Mouse (Mus musculus) heart, adult 8-10 months (tissue): Measurements from ENCODE around the gene Art4. TPM values are rescaled to one million over a fixed set of nuclear protein-coding genes. Genes with fewer than 3 reads are reported as not detected.
A peak's percentile ranks its signal among the peaks of the same experiment; 100 is the strongest.

Source experiments
- DNase-seq: peaks from one replicate; pipeline ENCODE4 v3.0.0; 2022; ENCODE audit warnings: low spot score
- total RNA-seq, 4 experiments: library from RNA; stranded (reverse); gene quantifications; 2 replicates each; pipeline ENCODE4 v1.2.4; 2022

Art4 gene
- total RNA-seq, 4 experiments from 2014 or later, result 17.9 to 24.4 (median 22.7) TPM

DNA sequence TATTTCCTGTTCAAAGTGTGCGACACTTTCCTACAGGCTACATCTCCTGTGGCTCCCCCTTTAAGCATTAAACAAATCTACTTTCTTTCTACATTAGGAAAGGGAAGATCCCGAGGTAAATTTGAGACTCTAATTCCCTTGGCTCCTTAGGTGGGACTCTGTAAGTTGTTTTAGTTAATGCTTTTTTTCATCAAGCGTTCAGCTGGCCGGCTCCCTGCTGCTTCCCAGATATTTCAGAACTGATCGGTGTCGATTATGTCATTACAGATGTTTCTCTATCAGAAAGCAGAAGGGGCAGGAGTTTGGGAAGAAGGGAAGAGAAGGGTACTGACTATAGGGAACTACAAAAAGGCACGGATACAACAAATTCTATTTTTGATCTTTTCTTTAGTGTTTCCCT lies 30.4 kb downstream of the Art4 start:
- no peak for DNase-seq

DNA sequence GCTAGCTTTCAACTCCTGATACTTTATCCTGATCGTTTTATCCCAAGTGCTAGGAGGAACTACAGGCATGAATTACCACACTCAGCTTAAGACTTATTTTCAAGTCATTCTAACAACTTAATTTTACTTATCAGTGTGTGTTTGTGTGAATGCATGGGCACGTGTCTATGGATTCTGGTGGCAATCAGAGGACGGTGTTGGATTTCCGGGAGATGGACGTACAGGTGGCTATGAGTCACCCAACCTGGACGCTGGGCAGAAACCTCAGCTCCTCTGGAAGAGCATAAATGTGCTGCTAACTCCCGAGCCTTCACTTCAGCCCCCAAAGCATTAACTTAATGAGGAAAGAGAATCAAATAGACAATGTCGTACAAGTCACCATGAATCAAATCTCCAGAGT lies 32.5 kb downstream of the Art4 start:
- no peak for DNase-seq

DNA sequence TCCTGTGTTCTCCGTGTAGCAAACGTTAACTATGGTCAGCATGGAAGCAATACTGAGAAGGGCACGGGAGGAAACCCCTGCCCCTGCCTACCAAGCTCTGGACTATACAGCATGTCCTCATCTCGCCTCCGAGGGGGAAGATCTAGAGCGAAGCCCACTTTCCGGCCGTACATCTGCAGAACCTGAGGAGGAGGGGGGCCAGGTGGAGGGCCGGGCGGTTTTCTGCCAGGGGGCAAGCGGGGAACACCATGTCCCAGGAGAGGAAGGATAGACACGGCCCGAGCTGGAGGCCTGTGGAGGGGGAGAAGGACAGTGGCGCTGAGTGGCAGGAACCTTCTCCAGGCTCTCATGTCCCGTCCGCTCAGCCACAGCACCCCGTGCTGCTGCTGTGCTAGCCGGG lies 36.4 kb downstream of the Art4 start:
- DNase-seq, result no peak

DNA sequence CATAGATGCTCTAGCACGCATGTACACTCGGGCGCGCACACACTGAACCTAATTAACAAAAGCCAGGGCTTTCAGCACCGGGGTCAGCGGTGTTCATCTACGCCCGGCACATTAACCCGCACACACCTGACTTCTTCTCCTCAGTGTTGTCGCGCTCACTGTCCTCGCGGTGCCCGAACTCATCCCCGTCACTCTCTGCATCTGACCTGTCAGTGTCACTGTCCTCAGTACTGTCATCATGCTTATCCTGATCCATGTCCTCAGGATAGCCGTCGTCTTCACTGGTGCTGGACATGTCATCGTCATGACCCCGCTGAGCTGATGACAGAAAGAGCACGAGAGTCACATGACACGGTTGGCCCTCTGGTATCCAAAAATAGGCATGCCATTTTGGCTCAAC lies 37.2 kb downstream of the Art4 start:
- DNase-seq, result no peak

DNA sequence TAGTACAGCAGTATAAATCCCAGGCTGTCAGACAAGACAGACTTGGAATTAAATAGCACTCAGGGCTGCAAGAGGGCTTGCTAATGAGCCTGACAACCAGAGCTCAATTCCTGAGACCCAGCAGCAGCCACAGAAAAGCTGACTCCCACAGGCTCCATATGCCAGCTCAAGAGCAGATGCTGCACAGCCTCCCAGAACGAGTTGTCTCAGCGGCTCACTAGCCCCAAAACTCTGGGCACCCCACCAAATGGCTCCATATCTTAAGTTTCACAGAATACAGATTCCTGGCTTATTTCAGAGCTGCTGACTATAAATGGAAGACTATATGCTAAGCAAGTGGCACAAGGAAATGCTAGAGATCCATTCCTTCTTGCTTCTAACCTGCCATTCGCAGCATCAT lies 40.0 kb downstream of the Art4 start:
- no peak for DNase-seq

DNA sequence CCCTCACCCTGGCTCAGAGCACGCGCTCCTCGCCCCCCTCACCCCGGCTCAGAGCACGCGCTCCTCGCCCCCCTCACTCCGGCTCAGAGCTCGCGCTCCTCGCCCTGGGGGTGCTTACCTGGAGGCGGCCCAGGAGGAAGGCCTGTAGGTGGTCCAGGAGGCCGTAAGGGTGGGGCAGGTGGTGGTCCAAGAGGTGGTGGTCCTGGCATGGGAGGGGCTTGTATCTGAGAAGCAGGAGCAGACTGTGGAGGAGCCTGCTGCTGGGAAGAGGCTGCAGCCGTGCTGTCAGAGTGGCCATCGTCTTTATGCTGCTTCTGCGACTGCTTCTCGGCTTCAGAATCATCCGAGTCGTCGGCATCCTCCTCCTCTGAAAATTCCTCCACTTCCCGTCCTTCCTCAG lies 40.7 kb downstream of the Art4 start:
- no peak for DNase-seq

DNA sequence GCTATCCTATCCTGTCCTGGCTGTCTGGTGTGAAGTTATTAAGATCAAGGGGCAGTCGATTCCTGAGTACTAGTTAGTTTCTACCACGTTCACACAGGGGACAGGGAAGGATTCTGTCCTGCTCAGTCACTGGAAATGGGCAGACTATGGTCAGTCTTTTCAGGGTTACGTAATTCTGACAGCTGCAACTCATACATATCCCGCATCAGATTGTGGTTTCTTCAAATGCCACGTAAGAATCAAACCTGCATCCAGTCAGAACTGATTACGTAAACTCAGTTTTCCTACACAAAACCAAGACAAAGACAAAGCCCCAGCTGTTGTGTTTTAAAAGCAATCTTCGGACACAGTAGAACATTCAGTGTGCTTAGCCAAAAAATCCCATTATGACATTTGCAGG lies 42.2 kb downstream of the Art4 start:
- DNase-seq, result no peak

DNA sequence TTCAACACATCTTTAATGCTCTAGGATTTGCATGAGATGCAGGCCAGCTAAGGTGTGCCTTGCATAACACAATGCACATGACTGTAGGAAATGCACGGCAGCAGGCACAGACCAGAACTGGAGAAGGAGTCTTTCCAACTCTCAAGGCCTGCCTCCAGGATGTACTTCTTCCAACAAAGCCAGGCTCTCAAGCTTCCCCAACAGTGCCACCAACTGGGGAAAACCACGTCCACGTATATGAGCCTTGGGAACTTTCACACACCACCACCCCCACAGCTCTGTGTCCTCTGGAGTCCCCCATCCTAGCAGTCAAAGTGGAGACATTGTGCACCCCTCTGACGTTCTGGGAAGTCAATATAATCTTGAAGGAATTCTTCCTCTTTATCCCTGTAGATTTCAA lies 44.4 kb downstream of the Art4 start:
- no peak for DNase-seq

DNA sequence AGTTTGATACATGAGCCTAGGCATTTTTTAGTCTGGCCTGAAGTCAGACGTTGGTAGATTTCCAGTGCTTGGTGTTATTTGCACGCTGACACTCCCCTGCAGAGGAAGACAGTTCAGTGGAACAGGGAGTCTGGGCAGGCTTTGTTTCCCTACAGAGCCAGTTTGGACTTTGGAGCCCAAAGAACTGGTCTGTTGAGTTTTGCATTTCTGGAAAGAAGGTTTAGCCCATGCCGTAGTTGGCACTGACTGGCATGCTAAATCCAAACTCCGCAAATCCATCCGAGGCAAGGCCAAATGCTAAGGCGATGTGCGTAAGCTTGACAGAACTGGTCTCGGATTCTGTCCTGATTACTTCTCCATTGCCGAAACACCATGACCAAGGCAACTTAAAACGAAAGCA lies 46.3 kb downstream of the Art4 start:
- DNase-seq, result no peak

DNA sequence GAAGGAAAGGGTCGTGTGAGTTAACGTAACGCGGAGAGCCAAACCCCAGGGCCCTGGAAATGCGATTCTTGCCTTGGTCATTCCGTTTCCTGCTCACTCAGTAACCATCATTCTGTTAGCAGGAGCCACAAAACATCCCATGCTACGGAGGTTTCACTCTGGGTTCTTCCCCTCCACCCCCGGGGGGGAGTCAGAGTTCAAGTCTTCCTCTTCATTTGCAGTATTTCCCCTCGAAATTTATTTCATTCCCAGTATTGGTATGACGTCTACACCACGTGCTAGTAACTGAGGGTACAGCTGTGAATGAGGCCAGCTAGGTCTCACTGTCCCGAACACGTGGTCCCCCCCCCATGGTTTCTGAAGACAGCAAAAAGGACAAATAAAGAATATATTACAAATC lies 47.9 kb downstream of the Art4 start:
- DNase-seq, result no peak

DNA sequence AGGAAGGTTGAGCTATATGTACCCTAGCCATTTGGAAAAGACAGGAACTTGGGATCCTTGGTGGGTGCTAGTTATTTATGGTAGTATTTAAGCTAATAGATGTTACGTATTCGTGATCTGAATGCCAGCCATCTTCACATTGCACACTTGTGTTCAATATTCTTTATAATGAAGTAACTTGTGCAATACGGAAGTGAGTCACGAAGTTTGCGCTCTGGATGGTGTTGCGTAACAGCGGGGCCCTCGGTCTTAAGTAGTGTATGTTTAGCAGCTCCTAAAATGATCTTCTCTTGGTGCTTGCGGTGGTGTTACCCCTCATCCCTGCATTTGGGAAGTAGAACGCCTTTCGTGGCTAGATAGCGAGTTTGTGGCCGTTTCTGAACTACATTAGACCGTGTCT lies 48.5 kb downstream of the Art4 start:
- DNase-seq, result peak; percentile 48

DNA sequence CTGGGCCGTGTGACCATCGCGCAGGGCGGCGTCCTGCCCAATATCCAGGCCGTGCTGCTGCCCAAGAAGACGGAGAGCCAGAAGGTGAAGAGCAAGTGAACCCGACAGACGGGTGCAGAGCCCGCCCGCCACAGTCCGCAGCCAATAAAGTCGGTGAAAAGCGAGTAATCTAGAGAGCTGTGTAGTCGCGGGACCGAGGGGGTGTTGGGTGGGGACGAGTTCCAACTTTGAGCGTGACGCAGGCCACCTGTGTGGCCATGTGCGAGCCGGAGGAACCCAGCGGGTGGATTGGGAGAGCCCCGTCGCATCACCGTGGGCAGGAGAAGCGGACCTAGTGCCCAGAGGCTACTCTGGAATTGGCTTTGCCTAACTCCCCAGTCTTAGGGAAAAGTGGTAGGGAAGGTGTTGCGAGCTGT lies 48.9 kb downstream of the Art4 start:
- DNase-seq, result peak; percentile 20

DNA sequence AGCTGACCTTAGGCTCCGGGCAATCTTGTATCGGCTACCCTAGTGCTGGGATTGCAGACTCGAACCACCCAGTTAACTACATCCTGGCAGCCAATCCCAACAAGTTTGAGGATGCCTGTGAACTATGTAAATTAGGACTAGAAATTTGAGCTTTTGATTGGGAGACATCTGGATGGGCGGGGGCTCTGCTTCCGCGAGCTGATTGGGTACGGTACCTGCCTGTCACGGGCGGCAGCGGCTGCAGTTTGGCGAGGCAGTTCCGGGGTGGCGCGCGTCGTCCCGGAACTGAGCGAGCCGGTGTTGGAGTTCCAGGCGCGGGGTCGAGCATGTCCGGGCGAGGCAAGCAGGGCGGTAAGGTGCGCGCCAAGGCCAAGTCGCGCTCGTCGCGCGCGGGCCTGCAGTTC lies 49.5 kb downstream of the Art4 start, which contains the start of gene H2afj:
Gene H2afj (plus strand): TSS at position 231 of the 404 bp plus-strand sequence.
- peak; percentile 99 for DNase-seq

DNA sequence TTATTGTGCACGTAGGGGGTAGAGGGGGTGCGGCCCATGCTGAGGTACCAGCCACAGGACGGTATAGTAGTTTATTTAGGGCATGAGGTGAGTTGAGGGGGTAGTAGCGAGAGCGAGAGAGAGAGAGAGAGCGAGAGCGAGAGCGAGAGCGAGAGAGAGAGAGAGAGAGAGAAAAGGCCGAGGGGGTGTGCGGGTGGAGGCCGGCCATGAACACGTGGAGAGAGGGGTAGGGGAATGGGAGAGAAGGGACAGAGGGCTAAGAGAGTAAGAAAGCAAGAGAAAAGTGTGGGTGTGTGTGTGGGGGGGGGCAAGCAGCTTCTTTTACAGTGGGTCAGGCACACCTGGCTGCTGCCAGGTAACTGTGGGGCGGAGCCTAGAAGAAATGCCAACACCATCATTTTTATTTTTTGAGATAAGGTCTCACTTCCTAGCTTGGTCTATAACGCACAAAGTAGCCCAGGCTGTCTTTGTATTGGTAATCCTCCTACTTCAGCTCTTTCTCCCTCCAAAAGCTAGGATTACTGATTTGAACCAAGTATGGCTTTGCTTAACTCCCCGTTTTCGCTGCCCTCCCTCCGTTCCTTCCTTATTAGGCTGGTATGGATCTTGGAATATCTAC lies 50.0 kb downstream of the Art4 start:
- no peak for DNase-seq

DNA sequence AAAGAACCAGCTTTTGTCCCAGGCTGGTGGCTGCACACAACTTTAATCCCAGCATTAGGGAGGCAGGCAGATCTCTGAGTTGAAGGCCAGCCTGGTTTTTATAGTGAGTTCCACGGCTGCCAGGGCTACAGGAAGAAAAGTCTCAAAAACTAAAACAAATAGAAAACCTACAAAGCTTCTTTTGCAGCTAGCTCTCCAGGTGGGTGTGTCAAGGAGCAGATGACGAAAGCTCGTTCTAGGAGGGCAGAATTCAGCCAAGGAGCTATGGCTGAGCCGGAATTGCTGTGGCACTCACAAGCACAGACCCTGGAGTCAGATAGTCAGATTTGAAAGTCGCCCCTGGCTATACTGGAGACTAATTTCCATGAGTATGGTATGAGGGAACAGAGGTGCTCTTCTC lies 50.7 kb downstream of the Art4 start:
- no peak for DNase-seq

DNA sequence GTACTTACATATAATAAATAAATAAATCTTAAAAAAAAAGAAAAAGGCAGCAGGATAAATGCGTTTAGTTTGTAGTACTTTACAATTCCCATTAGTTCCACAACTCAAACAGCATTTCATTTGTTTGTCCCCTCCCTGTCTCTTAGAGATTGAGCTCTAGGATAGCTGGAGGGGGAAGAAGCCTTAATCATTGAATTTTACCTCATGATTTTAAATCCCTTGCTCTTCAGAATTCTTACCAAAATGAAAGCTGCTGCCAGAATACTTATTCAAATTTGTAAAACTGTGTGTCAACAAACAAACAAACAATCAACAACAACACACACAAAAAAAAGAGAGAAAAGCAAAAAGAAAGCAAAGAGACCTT lies 52.1 kb downstream of the Art4 start:
- no peak for DNase-seq

DNA sequence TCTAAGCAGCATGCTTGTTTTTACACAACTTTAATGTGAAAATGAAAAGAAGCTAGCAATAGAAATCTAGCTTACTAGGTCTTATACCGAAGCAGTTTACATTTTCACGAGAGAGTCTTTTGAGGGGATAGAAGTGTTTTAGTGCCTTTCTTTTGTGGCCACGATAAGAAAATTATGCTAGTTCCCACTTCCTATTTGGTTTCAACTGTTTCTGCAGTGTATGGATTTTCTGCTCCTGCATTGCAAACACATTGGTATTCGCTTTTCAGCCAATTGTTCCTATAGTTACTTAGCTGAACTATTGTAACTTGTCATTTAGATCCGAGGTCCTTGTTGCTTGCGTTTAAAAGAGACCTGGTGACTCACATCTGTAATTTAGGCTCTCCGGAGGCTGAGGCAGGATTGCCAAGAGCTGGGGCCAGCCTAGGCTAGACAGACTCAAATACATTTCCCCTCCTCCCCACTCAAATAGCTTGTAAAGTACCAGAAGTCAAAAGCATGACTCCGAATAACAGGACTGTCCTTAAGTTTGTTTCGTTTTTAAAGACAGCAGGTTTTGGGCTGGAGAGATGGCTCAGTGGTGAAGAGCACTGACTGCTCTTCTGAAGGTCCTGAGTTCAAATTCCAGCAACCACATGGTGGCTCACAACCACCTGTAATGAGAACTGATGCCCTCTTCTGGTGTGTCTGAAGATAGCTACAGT lies 52.7 kb downstream of the Art4 start:
- DNase-seq, result no peak

DNA sequence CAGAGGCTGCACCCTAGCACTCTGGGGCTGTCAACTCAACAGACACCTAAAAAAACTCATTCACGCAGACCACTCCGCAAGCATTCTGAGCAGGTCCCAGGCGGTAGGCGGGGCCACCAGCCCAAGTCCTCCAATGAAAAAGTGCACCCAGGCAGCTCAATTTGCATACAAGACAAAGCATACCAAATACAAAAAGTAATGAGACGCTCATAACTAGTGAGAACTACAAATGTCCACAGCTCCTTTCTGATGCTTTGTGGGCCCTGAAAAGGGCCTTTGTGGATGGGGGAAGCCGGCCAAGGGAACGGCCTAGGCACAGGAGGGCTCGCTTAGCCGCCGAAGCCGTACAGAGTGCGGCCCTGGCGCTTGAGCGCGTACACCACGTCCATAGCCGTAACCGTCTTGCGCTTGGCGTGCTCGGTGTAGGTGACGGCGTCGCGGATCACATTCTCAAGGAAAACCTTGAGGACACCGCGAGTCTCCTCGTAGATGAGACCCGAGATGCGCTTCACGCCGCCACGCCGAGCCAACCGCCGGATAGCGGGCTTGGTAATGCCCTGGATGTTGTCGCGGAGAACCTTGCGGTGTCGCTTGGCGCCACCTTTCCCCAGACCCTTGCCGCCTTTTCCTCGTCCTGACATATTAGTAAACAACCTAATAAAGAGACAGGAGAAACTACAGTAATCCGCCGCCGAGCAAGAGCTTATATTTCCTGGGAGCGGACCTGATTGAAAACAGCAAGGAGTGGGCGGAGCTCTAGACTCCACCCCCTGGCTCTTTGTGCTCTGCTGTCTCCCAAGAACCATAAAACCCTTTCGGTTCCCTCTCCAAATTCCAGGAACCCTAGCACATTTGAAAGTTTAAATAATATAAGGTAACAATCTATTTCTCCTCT lies 53.5 kb downstream of the Art4 start, which contains the start of gene Hist4h4:
Gene Hist4h4 (minus strand): TSS at position 677 of the 895 bp plus-strand sequence.
- DNase-seq, result peak; percentile 98

DNA sequence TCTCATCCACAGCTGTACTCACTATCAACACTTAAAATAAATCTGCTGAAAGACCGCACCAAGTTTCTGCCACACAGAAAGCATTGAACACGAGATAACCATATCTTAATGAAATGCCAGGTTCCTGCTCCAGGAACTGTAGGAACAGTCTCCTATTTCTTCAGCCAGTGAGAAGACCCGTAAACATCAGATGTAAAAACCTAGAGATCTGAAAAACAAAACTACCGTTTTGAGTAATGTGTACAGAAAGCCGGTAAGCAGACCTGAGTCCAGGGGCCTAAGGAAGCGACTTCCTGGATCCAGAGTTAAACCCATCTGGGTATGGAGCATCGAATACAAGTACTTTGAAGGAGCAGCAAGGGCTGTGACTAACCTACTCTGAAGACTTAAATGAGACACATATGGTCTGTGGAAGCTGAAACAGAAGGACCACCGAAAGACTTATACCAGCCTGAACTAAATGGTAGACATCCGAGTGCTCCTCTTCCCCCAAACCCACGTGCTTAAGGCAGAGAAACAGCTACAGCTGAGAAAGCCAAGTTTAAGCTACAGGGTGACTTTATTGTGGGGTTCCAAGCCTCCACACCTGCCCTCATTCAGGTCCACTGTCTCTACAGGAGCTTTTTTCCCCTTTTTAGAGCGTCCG lies 54.3 kb downstream of the Art4 start:
- no peak for DNase-seq

DNA sequence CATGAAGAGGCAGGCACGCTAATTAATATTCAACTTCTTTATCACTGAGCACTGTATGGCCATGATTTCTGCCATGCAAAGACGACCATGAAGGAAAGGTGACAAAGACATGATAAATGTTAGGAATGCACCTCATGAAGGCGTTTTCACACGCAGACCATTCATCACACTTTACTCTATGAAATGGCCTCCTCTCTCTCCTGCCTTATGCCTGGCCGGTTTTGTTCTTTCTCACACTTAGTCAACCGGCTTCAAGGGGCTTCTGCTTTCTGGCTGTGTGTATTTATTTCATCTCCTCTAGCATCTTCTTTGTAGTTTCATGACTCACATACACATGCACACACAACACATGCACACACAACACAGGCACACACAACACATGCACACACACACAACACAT lies 56.3 kb downstream of the Art4 start:
- no peak for DNase-seq

DNA sequence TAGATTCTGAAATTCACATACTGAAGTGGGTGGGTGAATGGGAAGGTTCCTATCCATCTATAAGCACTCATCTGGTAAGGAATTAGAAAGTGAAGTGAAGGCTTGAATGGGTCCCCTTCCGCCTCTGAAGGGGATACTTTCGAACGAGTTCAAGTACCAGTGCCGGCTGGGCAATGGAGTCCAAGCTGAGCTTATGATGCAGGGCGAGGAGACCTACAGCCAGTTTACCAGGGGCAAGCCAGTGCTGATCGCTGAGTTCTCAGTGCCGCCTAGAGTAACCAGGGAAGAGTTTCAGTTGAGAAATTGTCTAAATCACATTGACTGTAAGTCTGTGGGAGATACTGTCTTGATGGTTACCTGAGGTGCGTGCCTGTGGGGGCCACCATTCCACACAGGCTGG lies 56.8 kb downstream of the Art4 start:
- DNase-seq, result no peak
